Mouse (Mus musculus): ENCODE measurements at regions not wholly inside any gene's neighbourhood (a gene's known extent, or its start where the extent isn't known, plus 50 kb on each side); places are given as distances from the start of the nearest gene placed in this dataset.
"Not testable (repeated sequence)": the region's sequence is repeated elsewhere in the genome, so short reads cannot be mapped to it uniquely, and the experiment has no call there.

GRCm38 (mm10) chr1:194565574-194565973, 52.4 kb upstream of the Plxna2 start:
- DNase-seq (ENCODE audit: low read depth, low spot score) = no peak

- no peak for DNase-seq (ENCODE audit: low read depth, low spot score)
Measured at GRCm38 (mm10) chr1:194563946-194564345, 54.1 kb upstream of the Plxna2 start.

GRCm38 (mm10) chr1:194561098-194561497, 56.9 kb upstream of the Plxna2 start:
- DNase-seq (ENCODE audit: low read depth, low spot score) = no peak

- DNase-seq (ENCODE audit: low read depth, low spot score) = no peak
Measured at GRCm38 (mm10) chr1:194548661-194549060, 69.4 kb upstream of the Plxna2 start.

GRCm38 (mm10) chr1:194548243-194548642, 69.8 kb upstream of the Plxna2 start:
- DNase-seq (ENCODE audit: low read depth, low spot score) = no peak

GRCm38 (mm10) chr1:194540923-194541322, 77.1 kb upstream of the Plxna2 start:
- no peak for DNase-seq (ENCODE audit: low read depth, low spot score)

GRCm38 (mm10) chr1:194527342-194528165, 90.5 kb upstream of the Plxna2 start:
- no peak for DNase-seq (ENCODE audit: low read depth, low spot score)

- no peak for DNase-seq (ENCODE audit: low read depth, low spot score)
Measured at GRCm38 (mm10) chr1:194524976-194525375, 93.0 kb upstream of the Plxna2 start.

GRCm38 (mm10) chr1:194521216-194521615, 96.8 kb upstream of the Plxna2 start:
- no peak for DNase-seq (ENCODE audit: low read depth, low spot score)

GRCm38 (mm10) chr1:194519509-194520220, 98.4 kb upstream of the Plxna2 start:
- DNase-seq (ENCODE audit: low read depth, low spot score) = no peak

- DNase-seq (ENCODE audit: low read depth, low spot score) = no peak
Measured at GRCm38 (mm10) chr1:194516136-194516535, 101.9 kb upstream of the Plxna2 start.

GRCm38 (mm10) chr1:194508314-194508713, 109.7 kb upstream of the Plxna2 start:
- DNase-seq (ENCODE audit: low read depth, low spot score) = no peak

GRCm38 (mm10) chr1:194505826-194506225, 112.2 kb upstream of the Plxna2 start:
- DNase-seq (ENCODE audit: low read depth, low spot score) = no peak

- no peak for DNase-seq (ENCODE audit: low read depth, low spot score)
Measured at GRCm38 (mm10) chr1:194504207-194504606, 113.8 kb upstream of the Plxna2 start.

GRCm38 (mm10) chr1:194503517-194503916, 114.5 kb upstream of the Plxna2 start:
- no peak for DNase-seq (ENCODE audit: low read depth, low spot score)

- DNase-seq (ENCODE audit: low read depth, low spot score) = no peak
Measured at GRCm38 (mm10) chr1:194496424-194496823, 121.6 kb upstream of the Plxna2 start.

GRCm38 (mm10) chr1:194491111-194491510, 126.9 kb upstream of the Plxna2 start:
- DNase-seq (ENCODE audit: low read depth, low spot score) = no peak

- DNase-seq (ENCODE audit: low read depth, low spot score) = no peak
Measured at GRCm38 (mm10) chr1:194488126-194488525, 129.9 kb upstream of the Plxna2 start.

- DNase-seq (ENCODE audit: low read depth, low spot score) = no peak
Measured at GRCm38 (mm10) chr1:194482717-194483059, 135.3 kb upstream of the Plxna2 start.

- DNase-seq (ENCODE audit: low read depth, low spot score) = no peak
Measured at GRCm38 (mm10) chr1:194482001-194482716, 135.9 kb upstream of the Plxna2 start.

- not testable (repeated sequence) for DNase-seq (ENCODE audit: low read depth, low spot score)
Measured at GRCm38 (mm10) chr1:194471281-194471680, 146.7 kb upstream of the Plxna2 start.

GRCm38 (mm10) chr1:194452480-194452879, 165.5 kb upstream of the Plxna2 start:
- no peak for DNase-seq (ENCODE audit: low read depth, low spot score)

All from embryo, embryonic 11.5 days (tissue).